Mouse (Mus musculus): Measurements from ENCODE around the gene Pebp1. TPM values are rescaled to one million over a fixed set of nuclear protein-coding genes. Genes with fewer than 3 reads are reported as not detected.
A peak's percentile ranks its signal among the peaks of the same experiment; 100 is the strongest.

The Pebp1 gene
- 697 TPM for polyA plus RNA-seq (2012; fragmentation: generic; extraction: Trizol)
- long read RNA-seq, experiment 1, transcript Pebp1-201 (4 exons, 1,240 nt), result major isoform, 552 of 629 reads
- long read RNA-seq, experiment 1, partial matches to known transcripts, result 11 of 629 reads
- long read RNA-seq, experiment 1, other reads (novel, unspliced or antisense), result 66 of 629 reads
- long read RNA-seq, experiment 2, transcript Pebp1-201 (4 exons, 1,240 nt), result major isoform, 656 of 662 reads
- long read RNA-seq, experiment 2, partial matches to known transcripts, result 0 of 662 reads
- long read RNA-seq, experiment 2, other reads (novel, unspliced or antisense), result 6 of 662 reads

GRCm38 (mm10) chr5:117286831-117287822 lies at the start of gene Pebp1:
TSS of gene Pebp1 (minus strand) at chr5:117287625.
- Histone ChIP-seq H3K36me3 (ENCODE audit: control insufficient read depth, insufficient read depth) (peaks cover 24% of the 10 kb centered on the region), H3K79me2 (ENCODE audit: control insufficient read depth, insufficient read depth) (peaks cover 37% of the 10 kb centered on the region), H3K4me3 (ENCODE audit: insufficient read depth, poor library complexity, severe bottlenecking) (peak within 1 kb of the TSS; percentile 63), H3K27me3 (ENCODE audit: control insufficient read depth, insufficient read depth, insufficient read length) (no peaks in the 10 kb centered on the region), H3K79me3 (ENCODE audit: low read depth) (peaks cover 30% of the 10 kb centered on the region), H3ac (ENCODE audit: control insufficient read depth, insufficient read length, low read depth) (peak within 1 kb of the TSS; percentile 82)
- TF ChIP-seq CEBPB (IDR thresholded peaks at IDR 0.05; ENCODE audit: low read depth) (no peak), USF1 (IDR thresholded peaks at IDR 0.05; ENCODE audit: low read depth) (no peak), FOSL1 (IDR thresholded peaks at IDR 0.05; ENCODE audit: insufficient read depth, low read length, poor library complexity, severe bottlenecking) (no peak), MYOG (IDR thresholded peaks at IDR 0.05; ENCODE audit: control insufficient read depth, extremely low read depth, insufficient read length) (no peak), CTCF (IDR thresholded peaks at IDR 0.05; ENCODE audit: control insufficient read depth, insufficient read depth, insufficient read length) (no peak), MAX (IDR thresholded peaks at IDR 0.05) (peak; percentile 92), MYOD1 (IDR thresholded peaks at IDR 0.05; ENCODE audit: control insufficient read depth, insufficient read length, low read depth) (no peak)

- Histone ChIP-seq H3K36me3 (ENCODE audit: control insufficient read depth, insufficient read depth) (peaks cover 3% of the 10 kb centered on the region), H3ac (ENCODE audit: control insufficient read depth, insufficient read length, low read depth) (no peak overlapping the region), H3K27me3 (ENCODE audit: control insufficient read depth, insufficient read depth, insufficient read length) (no peaks in the 10 kb centered on the region), H3K4me3 (ENCODE audit: insufficient read depth, poor library complexity, severe bottlenecking) (no peak overlapping the region), H3K79me2 (ENCODE audit: control insufficient read depth, insufficient read depth) (no peaks in the 10 kb centered on the region), H3K79me3 (ENCODE audit: low read depth) (no peaks in the 10 kb centered on the region)
- TF ChIP-seq MYOG (IDR thresholded peaks at IDR 0.05; ENCODE audit: control insufficient read depth, extremely low read depth, insufficient read length) (no peak), MYOD1 (IDR thresholded peaks at IDR 0.05; ENCODE audit: control insufficient read depth, insufficient read length, low read depth) (no peak), FOSL1 (IDR thresholded peaks at IDR 0.05; ENCODE audit: insufficient read depth, low read length, poor library complexity, severe bottlenecking) (no peak), MAX (IDR thresholded peaks at IDR 0.05) (no peak), CTCF (IDR thresholded peaks at IDR 0.05; ENCODE audit: control insufficient read depth, insufficient read depth, insufficient read length) (no peak), USF1 (IDR thresholded peaks at IDR 0.05; ENCODE audit: low read depth) (no peak), CEBPB (IDR thresholded peaks at IDR 0.05; ENCODE audit: low read depth) (no peak)
These were observed 43.0 kb upstream of the Pebp1 start for GRCm38 (mm10) chr5:117330457-117330856.

GRCm38 (mm10) chr5:117326408-117326807 lies 39.0 kb upstream of the Pebp1 start:
- TF ChIP-seq MYOG (IDR thresholded peaks at IDR 0.05; ENCODE audit: control insufficient read depth, extremely low read depth, insufficient read length) (no peak), MAX (IDR thresholded peaks at IDR 0.05) (no peak), CEBPB (IDR thresholded peaks at IDR 0.05; ENCODE audit: low read depth) (no peak), CTCF (IDR thresholded peaks at IDR 0.05; ENCODE audit: control insufficient read depth, insufficient read depth, insufficient read length) (no peak), FOSL1 (IDR thresholded peaks at IDR 0.05; ENCODE audit: insufficient read depth, low read length, poor library complexity, severe bottlenecking) (no peak), USF1 (IDR thresholded peaks at IDR 0.05; ENCODE audit: low read depth) (no peak), MYOD1 (IDR thresholded peaks at IDR 0.05; ENCODE audit: control insufficient read depth, insufficient read length, low read depth) (no peak)
- no peaks in the 10 kb centered on the region for H3K36me3 ChIP-seq (ENCODE audit: control insufficient read depth, insufficient read depth)
- no peaks in the 10 kb centered on the region for H3K79me3 ChIP-seq (ENCODE audit: low read depth)
- no peaks in the 10 kb centered on the region for H3K79me2 ChIP-seq (ENCODE audit: control insufficient read depth, insufficient read depth)
- no peak overlapping the region for H3ac ChIP-seq (ENCODE audit: control insufficient read depth, insufficient read length, low read depth)
- no peaks in the 10 kb centered on the region for H3K27me3 ChIP-seq (ENCODE audit: control insufficient read depth, insufficient read depth, insufficient read length)
- H3K4me3 ChIP-seq (ENCODE audit: insufficient read depth, poor library complexity, severe bottlenecking), result no peak overlapping the region

GRCm38 (mm10) chr5:117323751-117324150 lies 36.3 kb upstream of the Pebp1 start:
- H3K36me3 ChIP-seq (ENCODE audit: control insufficient read depth, insufficient read depth), result no peaks in the 10 kb centered on the region
- H3ac ChIP-seq (ENCODE audit: control insufficient read depth, insufficient read length, low read depth), result no peak overlapping the region
- H3K4me3 ChIP-seq (ENCODE audit: insufficient read depth, poor library complexity, severe bottlenecking), result no peak overlapping the region
- no peaks in the 10 kb centered on the region for H3K79me2 ChIP-seq (ENCODE audit: control insufficient read depth, insufficient read depth)
- no peaks in the 10 kb centered on the region for H3K27me3 ChIP-seq (ENCODE audit: control insufficient read depth, insufficient read depth, insufficient read length)
- H3K79me3 ChIP-seq (ENCODE audit: low read depth), result no peaks in the 10 kb centered on the region
- TF ChIP-seq FOSL1 (IDR thresholded peaks at IDR 0.05; ENCODE audit: insufficient read depth, low read length, poor library complexity, severe bottlenecking) (no peak), MAX (IDR thresholded peaks at IDR 0.05) (no peak), CTCF (IDR thresholded peaks at IDR 0.05; ENCODE audit: control insufficient read depth, insufficient read depth, insufficient read length) (no peak), MYOG (IDR thresholded peaks at IDR 0.05; ENCODE audit: control insufficient read depth, extremely low read depth, insufficient read length) (no peak), MYOD1 (IDR thresholded peaks at IDR 0.05; ENCODE audit: control insufficient read depth, insufficient read length, low read depth) (no peak), USF1 (IDR thresholded peaks at IDR 0.05; ENCODE audit: low read depth) (no peak), CEBPB (IDR thresholded peaks at IDR 0.05; ENCODE audit: low read depth) (no peak)
